Mouse (Mus musculus) monocyte, adult 5-6 weeks (primary cell): ENCODE data around the gene Zfp710. TPM values are rescaled to one million over a fixed set of nuclear protein-coding genes. Genes with fewer than 3 reads are reported as not detected.

Experiments used
- ATAC-seq: fragments of 153-309, 156-312 bp; replicated peaks from 2 replicates; pipeline ENCODE4 v1.8.0; 2017; ENCODE audit warnings: mild to moderate bottlenecking; ENCODE audit not compliant: low TSS enrichment, insufficient number of reproducible peaks, severe bottlenecking, poor library complexity, low FRiP score
- total RNA-seq: library from RNA; stranded (forward); fragments of 200-1000, 200-491, 200-594 nt; gene quantifications from 3 replicates; pipeline ENCODE4 v1.2.3, GENCODE M21; 2017

Zfp710 gene
- total RNA-seq, 1 experiment from 2014 or later = 55.9 TPM

DNA sequence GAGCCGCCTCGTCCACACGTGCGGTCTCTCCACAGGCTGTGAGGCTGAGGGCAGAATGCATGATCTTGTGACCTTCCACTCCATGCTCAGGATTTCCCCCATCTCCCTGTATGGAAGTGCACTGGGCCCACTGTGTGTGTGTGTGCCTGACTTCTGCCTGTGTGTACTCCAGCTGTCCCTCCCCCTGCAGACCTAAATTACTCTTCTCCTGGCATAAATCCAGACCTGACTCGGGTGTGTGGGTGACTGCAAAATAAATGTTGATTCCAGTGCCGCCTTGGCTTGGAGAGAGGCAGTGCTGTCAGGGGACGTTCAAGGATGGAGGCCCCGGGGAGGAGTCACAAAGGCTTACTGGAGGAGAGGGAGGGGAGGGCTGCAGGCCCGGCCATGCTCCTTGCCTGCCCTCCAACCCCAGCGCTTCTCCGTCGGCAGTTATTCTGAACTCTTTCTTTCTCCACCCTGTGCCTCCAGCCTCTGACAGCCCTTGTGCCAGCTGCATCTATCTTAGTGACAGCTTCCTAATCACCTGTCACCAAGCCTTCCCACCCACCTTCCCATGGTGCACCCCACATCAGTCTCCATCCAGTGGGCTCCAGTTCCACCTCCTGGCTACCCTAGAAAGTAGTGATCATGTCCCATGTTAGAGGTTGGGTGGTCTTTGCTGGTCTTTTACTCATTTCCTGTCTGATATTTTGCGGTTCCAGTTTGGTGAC lies 45.2 kb downstream of the Zfp710 start:
- ATAC-seq = no peak

DNA sequence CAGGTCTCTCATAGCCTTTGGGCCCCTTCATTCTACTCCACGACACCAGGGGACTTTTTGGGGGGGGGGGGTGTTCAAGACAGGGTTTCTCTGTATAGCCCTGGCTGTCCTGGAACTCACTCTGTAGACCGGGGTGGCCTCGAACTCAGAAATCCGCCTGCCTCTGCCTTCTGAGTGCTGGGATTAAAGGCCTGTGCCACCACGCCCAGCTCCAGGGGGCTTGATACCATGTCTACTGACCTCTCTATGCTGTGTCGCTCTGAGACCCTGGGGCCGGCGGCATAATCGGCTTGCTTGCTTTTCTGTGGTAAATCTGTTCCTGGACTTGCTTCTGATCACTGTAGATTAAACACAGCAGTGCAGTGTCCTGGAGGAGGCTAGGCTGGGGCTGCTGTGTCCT lies 46.6 kb downstream of the Zfp710 start:
- no peak for ATAC-seq

DNA sequence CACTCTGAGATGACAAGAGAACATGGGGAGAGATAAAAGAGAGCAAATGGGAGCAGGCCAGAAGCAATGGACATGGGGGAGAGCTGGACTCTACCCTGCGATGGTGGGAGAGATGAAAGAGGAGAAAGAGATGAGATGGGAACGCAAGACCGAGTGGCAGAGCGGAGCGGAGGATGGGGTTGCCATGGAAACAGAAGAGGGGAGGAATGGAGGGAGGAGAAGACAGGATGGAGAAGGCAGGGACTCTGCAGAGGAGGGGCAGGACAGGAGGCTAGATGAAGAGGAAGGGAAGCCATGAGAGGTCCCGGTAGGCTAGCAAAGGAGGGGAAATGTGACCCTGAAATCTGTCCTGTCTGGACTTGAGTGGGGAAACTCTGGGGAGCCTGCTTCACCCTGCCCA lies 47.7 kb downstream of the Zfp710 start:
- no peak for ATAC-seq

DNA sequence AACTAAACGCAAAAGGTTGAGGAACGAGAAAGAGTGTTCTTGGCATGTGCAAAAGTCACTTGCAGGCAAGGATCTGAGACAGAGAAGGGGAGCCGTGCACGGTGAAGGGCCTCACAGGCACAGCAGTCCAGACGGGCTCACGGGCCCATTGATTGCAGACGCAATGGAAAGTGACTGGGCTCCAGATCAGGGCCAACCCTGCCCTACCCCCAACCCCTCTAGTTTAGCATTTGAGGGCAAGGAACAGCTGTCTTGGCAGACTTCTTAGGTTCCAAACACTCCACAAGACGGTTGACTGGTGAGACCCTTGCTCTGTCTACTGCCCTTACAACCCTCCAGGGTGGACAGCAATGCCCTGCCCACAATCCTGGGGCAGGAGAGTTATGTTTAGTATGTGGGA lies 48.9 kb downstream of the Zfp710 start:
- no peak for ATAC-seq

DNA sequence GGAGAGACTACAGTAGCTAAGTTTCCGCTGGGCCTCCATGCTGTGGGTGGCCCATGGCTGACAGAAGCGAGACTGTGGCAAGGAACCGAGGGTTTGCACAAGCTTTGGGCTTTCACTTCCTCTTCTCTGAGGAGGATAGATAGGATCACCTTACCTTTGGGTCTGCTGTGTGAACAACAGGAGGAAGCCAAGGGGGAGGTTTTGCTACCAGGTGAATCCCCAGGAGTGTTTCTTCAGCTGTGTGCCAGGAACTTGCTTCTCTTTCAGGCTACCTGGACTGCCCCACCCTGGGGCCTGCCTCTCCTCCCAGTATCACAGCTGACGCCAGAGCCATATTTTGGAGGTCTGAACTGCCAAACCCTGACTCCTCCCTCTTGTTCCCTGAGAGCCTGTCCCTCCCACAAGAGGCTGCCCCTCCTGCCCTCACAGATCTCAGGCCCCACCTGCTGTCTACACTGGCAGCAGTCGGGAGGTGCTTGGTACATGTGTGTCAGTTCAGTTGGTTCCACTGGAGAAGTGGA lies 50.4 kb downstream of the Zfp710 start:
- peak; percentile 86 for ATAC-seq

DNA sequence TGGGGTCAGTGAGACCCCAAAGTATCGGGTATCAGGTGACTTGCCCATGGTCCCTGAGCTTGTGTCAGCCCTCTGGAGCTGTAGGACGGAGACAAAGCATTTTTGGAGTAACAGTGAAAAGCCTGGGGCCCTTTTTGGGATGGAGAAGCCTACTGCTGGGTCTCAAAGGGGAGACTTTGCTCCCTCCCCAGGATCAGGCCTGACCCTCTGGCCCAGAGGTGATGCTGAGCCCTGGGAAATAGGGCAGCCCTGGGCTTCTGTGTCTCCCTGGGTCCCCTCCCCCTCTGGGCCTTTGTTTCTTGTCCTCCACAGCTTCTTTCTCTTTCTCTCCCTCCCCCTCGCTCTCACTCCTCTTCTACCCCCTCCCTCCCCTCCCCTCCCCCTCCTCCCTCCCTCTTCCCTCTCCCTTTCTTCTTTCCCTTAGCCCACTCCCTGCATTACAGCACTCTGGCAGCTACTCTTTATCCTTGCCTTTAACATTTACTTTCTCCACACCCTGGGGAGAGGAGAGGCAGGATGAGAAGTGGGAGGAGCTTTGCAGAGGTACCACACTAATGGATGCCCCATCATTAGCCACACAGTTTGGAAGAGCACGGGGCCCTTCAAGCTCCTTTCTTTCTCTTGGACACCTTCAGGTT lies 51.5 kb downstream of the Zfp710 start:
- ATAC-seq = no peak

DNA sequence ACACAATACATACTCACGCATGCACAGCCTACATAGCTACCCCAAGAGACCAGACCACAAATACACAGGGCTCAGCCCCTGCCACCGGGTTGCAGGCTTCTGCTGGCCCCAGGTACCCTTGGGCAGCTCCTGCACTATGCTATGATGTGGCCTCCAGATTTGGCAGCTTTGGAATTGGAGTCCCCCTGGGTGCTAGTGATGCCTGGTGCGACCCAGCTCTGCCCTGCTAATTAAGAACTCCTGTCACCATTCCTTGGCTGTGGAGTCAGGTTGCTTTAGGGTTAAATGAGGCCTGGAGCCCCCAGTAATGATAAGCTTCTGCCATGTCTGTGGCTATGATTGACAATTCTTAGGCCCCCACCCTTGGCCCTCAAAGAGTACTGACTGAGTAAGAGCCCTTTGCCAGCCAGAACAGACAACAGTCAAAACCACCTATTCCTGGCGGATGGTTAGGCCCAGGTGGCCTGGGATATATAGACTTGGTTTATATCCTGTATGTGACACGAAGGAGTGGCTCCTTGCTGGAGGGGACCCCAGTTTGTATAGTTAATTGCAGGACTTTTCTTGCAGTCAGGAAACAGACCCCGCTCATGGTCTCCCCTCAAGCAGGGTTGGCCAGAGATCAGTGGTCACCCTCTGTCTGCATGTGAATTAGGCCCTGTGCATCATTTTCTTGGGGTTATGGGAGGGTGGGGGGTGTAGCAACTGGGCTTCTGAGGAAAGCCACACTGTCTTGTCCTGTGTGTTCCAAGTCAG lies 52.5 kb downstream of the Zfp710 start:
- no peak for ATAC-seq

DNA sequence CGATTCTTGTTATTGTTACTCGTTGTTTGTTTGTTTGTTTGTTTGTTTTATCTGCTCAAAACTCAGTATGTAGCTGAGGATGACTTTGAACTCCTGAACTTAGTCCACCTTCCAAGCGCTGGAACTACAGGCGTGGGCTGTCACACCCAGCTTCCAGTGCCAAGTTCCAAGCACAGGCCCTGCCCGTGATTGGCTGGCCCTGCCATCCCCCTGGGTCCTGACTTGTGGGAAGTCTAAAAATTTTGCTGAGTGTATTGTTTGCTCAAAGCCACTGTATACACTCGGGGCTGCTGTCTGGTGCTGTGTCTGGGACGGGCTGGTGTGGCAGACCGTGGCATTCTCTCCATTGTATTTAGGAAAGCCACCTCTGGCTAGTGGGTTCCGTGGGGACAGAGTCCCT lies 53.2 kb downstream of the Zfp710 start:
- no peak for ATAC-seq

DNA sequence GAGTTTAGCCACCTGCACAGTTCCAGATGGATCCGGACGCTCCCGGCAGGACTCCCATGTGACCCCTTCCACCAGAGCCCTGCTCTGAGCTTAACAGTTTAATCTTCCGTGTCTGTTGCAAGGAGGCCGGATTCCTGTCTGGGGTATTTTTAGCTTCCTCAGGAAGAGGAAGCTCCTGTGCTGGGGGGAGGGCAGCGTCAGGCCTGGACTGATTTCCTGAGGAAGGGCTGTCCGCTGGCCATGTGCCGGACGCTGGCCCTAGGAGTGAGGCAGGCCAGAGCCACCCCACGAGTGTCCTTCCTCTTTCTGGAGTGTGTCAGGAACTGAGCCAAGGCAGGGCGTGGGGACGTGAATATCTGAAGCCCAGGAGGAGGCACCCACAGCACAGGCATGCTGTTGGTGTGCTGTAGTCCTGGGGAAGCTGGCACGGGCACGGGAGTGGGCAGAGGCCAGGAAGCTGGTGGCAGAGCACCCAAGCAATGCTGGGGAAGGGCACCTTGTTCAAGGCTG lies 54.2 kb downstream of the Zfp710 start:
- ATAC-seq = peak; percentile 76

DNA sequence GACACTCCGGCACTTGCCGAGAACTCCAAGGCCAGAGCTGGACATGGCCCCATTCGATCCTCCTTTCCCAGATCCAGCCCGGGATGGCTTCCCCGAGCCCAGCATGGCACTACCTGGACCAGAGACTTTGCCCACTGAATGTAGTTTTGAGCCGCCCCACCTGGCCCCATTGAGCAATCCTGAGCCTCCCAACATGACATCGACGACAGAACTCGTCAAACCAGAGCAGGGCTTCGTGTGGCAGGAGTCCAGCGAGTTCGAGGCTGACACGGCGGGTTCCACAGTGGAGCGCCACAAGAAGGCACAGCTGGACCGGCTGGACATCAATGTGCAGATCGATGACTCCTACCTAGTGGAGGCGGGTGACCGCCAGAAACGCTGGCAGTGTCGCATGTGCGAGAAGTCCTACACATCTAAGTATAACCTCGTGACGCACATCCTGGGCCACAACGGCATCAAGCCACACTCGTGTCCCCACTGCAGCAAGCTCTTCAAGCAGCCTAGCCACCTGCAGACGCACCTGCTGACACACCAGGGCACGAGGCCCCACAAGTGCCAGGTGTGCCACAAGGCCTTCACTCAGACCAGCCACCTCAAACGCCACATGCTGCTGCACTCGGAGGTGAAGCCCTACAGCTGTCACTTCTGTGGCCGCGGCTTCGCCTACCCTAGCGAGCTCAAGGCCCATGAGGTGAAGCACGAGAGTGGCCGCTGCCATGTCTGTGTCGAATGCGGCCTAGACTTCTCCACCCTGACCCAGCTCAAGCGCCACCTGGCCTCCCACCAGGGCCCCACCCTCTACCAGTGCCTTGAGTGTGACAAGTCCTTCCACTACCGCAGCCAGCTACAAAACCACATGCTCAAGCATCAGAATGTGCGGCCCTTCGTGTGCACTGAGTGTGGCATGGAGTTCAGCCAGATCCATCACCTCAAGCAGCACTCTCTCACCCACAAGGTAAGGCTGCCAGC lies 57.3 kb downstream of the Zfp710 start:
- ATAC-seq = no peak

DNA sequence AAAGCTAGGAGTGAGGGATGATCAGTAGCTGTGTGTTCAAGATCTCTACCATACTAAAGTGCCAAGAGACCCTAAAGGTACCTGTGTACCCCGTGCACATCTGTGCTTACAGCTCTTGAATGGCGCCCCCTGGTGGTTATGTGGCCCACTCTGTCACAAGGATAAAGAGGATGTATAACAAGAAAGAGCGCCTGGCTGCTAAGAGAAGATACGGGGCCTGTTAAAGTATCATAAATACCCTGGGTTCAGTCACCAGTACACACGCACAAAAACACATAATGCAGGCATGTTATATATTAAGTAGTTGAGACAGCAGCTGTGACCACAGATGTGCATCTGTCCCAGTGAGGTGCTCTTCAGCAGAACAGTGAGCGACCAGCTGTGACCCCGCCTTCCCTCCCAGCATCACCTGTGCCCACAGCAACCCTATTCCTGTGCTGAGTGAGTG lies 59.9 kb downstream of the Zfp710 start:
- ATAC-seq = peak; percentile 56

DNA sequence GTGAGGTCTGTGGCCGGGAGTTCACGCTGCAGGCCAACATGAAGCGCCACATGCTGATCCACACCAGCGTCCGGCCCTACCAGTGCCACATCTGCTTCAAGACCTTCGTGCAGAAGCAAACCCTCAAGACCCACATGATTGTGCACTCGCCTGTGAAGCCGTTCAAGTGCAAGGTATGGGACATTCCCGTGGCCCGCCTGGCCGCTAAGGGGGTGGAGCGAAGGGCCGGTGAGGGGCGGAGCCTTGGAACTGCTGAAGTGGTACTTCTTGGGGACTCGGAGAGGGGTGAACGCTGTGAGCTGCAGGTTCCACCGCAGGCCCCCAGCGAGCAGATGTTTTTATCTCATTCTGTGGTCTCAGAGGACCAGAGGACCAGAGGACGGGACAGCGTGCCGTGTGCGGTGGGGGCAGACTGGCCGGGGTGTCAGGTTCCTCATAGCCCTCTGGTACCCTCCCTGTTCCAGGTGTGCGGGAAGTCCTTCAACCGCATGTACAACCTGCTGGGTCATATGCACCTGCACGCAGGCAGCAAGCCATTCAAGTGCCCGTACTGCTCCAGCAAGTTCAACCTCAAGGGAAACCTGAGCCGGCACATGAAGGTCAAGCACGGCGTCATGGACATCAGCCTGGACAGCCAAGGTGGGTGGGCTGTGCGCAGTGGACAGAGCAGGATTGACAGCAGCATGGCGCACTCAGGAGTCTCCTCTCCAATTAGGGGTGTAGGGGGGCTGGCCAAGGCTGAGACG lies 61.5 kb downstream of the Zfp710 start:
- no peak for ATAC-seq

DNA sequence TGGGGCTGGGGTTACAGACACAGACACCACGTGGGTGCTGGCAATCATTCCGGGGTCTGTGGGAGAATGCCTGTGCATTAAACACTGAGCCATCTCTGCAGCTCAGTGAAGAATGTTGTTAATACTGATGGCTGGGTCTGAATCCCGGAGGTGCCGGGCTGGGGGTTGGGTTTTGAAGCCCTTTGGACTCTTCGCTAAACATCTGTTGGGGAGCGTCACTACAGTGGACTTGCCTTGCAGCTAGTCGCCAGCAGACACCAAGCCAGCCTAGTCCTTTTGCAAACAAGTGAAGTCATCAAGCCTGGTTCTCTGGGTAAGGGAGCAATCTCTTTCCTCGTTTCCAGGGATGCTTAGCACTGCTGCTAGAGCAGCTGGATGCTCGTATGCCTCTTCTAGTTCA lies 63.6 kb downstream of the Zfp710 start:
- no peak for ATAC-seq

DNA sequence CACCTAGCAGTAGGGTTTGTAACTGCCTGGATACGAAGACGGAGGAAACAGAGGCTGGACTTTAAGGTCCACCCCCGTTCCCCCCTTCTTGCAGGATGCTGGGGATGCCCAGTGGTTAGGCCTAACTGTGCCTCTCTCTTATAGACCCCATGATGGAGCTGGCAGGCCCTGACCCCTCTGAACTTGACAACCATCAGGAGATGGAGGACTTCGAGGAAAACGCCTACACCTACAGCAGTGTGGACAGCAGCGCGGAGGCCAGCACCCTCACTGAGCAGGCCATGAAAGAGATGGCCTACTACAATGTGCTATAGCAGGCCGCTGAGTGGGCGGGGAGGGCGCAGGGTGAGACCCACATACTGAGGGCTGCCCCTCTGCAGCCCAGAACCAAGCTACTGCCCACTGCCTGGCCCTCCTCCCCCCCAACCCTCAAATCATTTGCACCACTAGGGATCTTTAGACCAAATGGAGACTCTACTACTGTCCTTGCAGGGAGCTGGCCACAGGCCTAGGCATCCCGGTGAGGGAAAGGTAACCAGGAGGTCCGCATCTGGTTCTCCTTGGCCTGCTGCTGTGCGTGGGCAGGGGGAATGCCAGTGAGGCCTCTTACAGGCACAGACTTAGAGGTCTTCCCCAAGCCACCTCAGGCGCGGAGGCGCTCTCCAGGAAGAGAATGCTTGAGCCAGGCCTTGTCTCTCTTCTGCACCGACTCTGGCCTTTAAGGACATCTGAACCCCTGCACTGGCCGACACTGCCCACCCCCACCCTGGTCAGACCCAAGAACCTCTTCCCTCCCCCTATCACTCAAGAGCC lies 65.8 kb downstream of the Zfp710 start:
- ATAC-seq = no peak

DNA sequence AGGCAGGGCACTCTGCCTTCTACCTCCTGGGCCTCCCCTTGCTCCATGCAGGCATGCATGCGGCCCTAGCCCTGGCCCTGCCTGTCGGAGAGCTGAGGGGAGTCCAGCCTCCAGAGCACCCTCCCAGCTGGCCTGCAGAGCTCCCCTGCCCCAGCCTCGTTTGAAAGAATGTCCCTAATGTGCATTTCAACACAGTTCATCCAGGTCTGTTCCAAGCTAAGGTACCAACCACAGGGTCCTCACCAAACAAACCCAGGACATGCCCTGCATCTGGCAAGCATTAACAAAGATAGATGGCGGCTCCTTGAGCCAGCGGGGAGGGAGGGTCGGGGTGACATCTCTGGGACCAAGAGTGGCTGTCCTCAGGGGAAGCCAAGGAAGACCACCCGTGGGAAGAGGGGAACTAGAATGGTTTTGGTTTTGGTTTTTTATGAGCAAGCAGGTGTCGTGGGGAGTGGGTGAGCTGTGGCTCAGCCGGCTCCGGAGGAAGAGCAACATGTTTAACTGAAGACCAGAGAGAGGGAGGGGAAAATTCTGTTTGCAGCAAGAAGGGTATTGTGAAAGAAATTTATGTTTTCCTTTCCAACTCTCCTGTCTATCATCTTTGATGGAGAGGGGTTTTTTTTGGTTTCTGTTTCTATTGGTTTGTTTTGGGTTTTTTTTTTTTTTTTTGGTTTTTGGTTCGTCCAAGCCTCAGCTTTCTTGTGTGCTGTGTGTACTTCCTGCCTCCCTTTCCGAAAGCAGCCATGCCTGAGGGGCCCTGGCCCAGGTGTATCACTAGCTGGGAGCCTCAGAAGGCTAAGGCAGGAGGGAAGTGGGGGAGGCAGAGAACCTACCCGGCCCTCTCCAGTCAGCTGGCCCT lies 66.6 kb downstream of the Zfp710 start:
- no peak for ATAC-seq

DNA sequence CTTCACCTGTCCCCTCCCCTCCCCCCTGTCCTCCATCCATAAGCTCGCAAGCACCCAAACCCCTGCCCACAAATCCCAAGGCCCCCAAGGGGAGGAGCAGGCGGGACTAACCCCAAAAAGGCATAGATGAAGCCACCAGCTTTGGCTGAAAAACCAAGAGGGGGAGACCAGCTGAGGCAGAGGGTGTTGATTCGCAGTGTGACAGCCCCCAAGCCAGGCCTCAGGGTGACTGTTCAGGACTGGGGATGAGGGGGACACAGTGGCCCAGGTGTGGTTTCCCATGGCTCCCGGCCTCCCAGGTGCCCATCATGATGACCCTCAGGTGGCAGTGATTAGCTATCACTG lies 67.2 kb downstream of the Zfp710 start:
- ATAC-seq = no peak
